Mouse (Mus musculus) myocyte (in vitro differentiated cells): ENCODE data around the gene Rftn1.

ENCODE experiments used
- CEBPB ChIP-seq: IDR thresholded peaks from 2 replicates; pipeline ENCODE4 v1.6.1; 2011; ENCODE audit warnings: mild to moderate bottlenecking, moderate library complexity; ENCODE audit not compliant: poor library complexity, insufficient read depth, severe bottlenecking
- E2F4 ChIP-seq: IDR thresholded peaks from one replicate; pipeline ENCODE4 v1.6.1; 2011; ENCODE audit warnings: mild to moderate bottlenecking, control low read depth, moderate library complexity; ENCODE audit not compliant: insufficient read depth
- MAX ChIP-seq: IDR thresholded peaks from one replicate; pipeline ENCODE4 v1.6.1; 2011; ENCODE audit warnings: low read depth, mild to moderate bottlenecking, control low read depth
- MYOD1 ChIP-seq, 3 experiments: IDR thresholded peaks; one replicate each; pipeline ENCODE4 v1.6.1; 2011; ENCODE audit warnings: control low read depth in 2 of 3, low read depth in 2 of 3, mild to moderate bottlenecking in 2 of 3, moderate library complexity in 1 of 3; ENCODE audit not compliant: insufficient read length in 2 of 3, control insufficient read depth in 1 of 3
- MYOG ChIP-seq, 3 experiments: IDR thresholded peaks; one replicate each; pipeline ENCODE4 v1.6.1; 2011; ENCODE audit warnings: control low read depth in 2 of 3, low read depth in 2 of 3, mild to moderate bottlenecking in 2 of 3; ENCODE audit not compliant: insufficient read length in 2 of 3, control insufficient read depth in 1 of 3, insufficient read depth in 1 of 3
- POLR2A ChIP-seq: IDR thresholded peaks from one replicate; pipeline ENCODE4 v1.6.1; 2011; ENCODE audit warnings: low read depth, mild to moderate bottlenecking, control low read depth, moderate library complexity; ENCODE audit not compliant: insufficient read length
- POLR2AphosphoS2 ChIP-seq: IDR thresholded peaks from one replicate; pipeline ENCODE4 v1.6.1; 2011; ENCODE audit warnings: low read depth, control low read depth; ENCODE audit not compliant: insufficient read length
- REST ChIP-seq: IDR thresholded peaks from one replicate; pipeline ENCODE4 v1.6.1; 2011; ENCODE audit warnings: mild to moderate bottlenecking, control low read depth, moderate library complexity; ENCODE audit not compliant: insufficient read depth, insufficient read length
- TCF12 ChIP-seq: IDR thresholded peaks from one replicate; pipeline ENCODE4 v1.6.1; 2011; ENCODE audit warnings: mild to moderate bottlenecking, control low read depth; ENCODE audit not compliant: poor library complexity, insufficient read depth, severe bottlenecking
- USF1 ChIP-seq: IDR thresholded peaks from one replicate; pipeline ENCODE4 v1.6.1; 2011; ENCODE audit warnings: low read depth, mild to moderate bottlenecking, control low read depth, moderate library complexity

DNA sequence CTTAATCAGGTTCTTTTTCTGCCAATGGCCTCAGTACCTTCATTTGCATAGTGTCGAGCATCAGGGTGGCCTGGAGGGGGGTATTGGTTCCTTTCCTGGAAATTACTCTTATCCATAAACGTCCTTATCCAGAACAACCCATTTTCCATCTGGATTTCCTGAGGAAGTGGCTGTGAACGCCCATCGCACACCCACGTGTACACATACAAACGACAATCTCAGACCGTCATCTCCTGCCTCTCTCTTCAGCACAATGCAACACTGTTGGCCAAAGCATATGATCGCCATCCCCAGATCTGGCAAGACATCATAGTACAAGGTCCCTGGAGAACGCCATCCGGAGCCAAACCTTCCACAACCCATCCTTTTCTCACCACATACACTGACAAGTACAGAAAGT, 47.1 kb downstream of the Rftn1 start:
- TF ChIP-seq MYOG (IDR thresholded peaks at IDR 0.05; ENCODE audit: control insufficient read depth in 1 of 3, insufficient read depth in 1 of 3, insufficient read length in 2 of 3, low read depth in 2 of 3) (no peak), POLR2A (no peak), USF1 (no peak), E2F4 (no peak), MAX (no peak), REST (no peak), MYOD1 (IDR thresholded peaks at IDR 0.05; ENCODE audit: control insufficient read depth in 1 of 3, insufficient read length in 2 of 3, low read depth in 2 of 3) (no peak), POLR2AphosphoS2 (no peak), TCF12 (no peak), CEBPB (no peak)
